Mouse (Mus musculus) adrenal gland, postnatal 14 days (tissue): ENCODE measurements around the gene Speer4c. TPM values are rescaled to one million over a fixed set of nuclear protein-coding genes. Genes with fewer than 3 reads are reported as not detected.

Source experiments
- total RNA-seq: library from RNA; stranded (reverse); gene quantifications from 2 replicates; pipeline ENCODE4 v1.2.3, GENCODE M21; 2021

Speer4c gene
- total RNA-seq, 1 experiment from 2014 or later = not detected

Other genes with a start within 250 kb of the Speer4c start
- not detected in 2 replicates for gene Gm21149, start 237.7 kb downstream of the Speer4c start, total RNA-seq
- not detected in 2 replicates for gene Gm21190, start 185.0 kb downstream of the Speer4c start, total RNA-seq
- gene Gm21083, start 136.9 kb downstream of the Speer4c start, total RNA-seq = not detected in 2 replicates
- not detected in 2 replicates for gene Speer4d, start 95.2 kb downstream of the Speer4c start, total RNA-seq
- gene 4930572O03Rik, start 57.2 kb downstream of the Speer4c start, total RNA-seq = not detected in 2 replicates
- gene Cacna2d1, start 220.4 kb upstream of the Speer4c start, total RNA-seq = 72.8 and 73.3 TPM in 2 replicates